Mouse (Mus musculus): Measurements from ENCODE around the gene Anks1. TPM values are rescaled to one million over a fixed set of nuclear protein-coding genes. Genes with fewer than 3 reads are reported as not detected.

Anks1 gene
- 22.5 and 23.7 TPM in 2 replicates for polyA plus RNA-seq (2014; fragmentation: Nextera tagmentation; extraction: Ambion mirVana)

DNA sequence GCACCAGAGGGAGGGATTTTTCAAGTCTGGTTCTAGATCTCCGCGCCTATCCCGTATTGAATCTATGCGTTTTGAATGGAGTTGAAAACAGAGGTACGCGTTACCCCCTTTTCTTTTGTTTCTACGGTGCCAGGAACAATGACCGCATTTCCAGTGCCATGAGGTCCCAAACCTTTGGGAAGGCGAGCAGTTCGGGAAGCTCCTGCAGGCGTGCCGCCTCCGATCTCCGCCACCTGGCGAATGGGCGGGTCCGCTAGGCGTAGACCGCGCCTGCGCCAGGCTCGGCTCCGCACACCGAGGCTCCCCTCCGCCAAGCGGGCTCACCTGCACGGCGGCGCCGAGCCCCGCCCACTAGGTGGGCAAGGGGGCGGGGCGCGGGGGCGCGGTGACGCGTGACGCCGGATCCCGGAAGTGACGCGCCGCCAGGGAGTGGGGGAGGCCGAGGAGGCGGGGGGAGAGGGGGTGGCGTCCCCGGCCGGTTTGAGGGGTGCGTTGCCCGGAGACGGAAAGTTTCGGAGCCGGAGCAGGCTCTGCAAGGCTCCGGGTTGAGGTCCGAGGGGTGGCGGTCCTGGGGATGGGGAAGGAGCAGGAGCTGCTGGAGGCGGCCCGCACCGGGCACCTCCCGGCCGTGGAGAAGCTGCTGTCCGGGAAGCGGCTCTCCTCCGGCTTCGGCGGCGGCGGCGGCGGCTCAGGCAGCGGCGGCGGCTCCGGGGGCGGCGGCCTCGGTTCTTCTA is at the start of gene Anks1:
Anks1 (plus strand) TSS at position 419 of the 734 bp plus-strand sequence.
- Histone ChIP-seq H3K4me1 (ENCODE audit: control insufficient read depth, insufficient read depth, low read length) (peaks cover 14% of the 10 kb centered on the region), H3K4me3 (ENCODE audit: low read depth, low read length) (peak within 1 kb of the TSS; percentile 81), H3K36me3 (ENCODE audit: control insufficient read depth, insufficient read depth, low read length) (no peaks in the 10 kb centered on the region), H3K27ac (ENCODE audit: low read depth, low read length) (peak within 1 kb of the TSS; percentile 51; the same call in 1 of the 2 replicates), H3K27me3 (ENCODE audit: control insufficient read depth, insufficient read depth, low read length) (no peaks in the 10 kb centered on the region), H3K9ac (ENCODE audit: low read length) (peak within 1 kb of the TSS; percentile 83), H3K4me2 (peak within 1 kb of the TSS; percentile 75), H3K9me3 (ENCODE audit: control insufficient read depth, low read length) (no peaks in the 10 kb centered on the region)
- WGBS, result under 1% methylated on average over 66 of the region's 78 CpGs
- DNase-seq (ENCODE audit: low spot score, missing footprints), result peak; percentile 99
- peak; percentile 86 for ATAC-seq (ENCODE audit: low FRiP score)

DNA sequence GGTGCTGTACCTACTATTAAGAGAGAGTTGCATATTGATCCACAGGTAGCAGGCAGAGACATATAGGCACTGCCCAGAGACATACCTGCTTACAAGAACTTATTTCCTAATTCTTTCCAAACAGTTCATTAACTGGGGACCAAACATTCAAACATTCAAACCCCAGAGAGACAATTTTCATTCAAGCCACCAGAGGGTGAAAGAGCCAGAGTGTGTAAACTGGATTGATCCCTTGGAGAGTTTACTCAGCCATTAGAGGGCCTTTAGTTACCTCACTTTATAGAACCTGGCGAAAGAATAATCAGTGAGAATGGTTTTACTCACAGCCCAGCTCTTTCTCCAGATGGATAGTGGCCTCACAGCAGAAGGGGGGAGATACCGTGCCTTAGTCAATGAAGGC is 43.6 kb upstream of the Anks1 start:
- WGBS, result 88% methylated on average over 2 of the region's 2 CpGs
- no peaks in the 10 kb centered on the region for H3K4me1 ChIP-seq (ENCODE audit: control insufficient read depth, insufficient read depth, low read length)
- H3K9ac ChIP-seq (ENCODE audit: low read length), result no peak overlapping the region
- ATAC-seq (ENCODE audit: low FRiP score) (no peak), DNase-seq (ENCODE audit: low spot score, missing footprints) (no peak)
- no peak overlapping the region for H3K27ac ChIP-seq (ENCODE audit: low read depth, low read length)
- H3K4me3 ChIP-seq (ENCODE audit: low read depth, low read length), result no peak overlapping the region
- H3K27me3 ChIP-seq (ENCODE audit: control insufficient read depth, insufficient read depth, low read length), result no peaks in the 10 kb centered on the region
- no peaks in the 10 kb centered on the region for H3K36me3 ChIP-seq (ENCODE audit: control insufficient read depth, insufficient read depth, low read length)
- H3K4me2 ChIP-seq, result no peak overlapping the region
- no peaks in the 10 kb centered on the region for H3K9me3 ChIP-seq (ENCODE audit: control insufficient read depth, low read length)

DNA sequence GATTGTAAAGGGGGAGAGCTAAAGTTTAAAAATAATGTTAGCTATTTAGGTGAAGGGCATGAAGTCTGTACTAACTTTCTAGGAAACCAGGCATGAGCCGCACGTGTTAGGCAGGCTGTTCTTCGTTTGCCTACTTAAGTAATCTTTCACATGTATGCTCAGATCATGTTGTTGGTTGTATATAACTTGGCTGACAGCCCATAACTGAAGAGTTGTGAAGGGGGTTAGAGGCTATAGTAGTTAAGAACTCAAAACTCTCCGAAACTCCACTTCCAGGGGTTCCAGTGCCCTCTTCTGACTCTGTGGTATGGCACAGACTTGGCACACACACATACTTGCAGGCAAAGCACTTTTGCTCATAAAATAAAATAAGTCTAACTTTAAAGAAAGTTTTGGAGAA is 42.4 kb upstream of the Anks1 start:
- H3K4me3 ChIP-seq (ENCODE audit: low read depth, low read length), result no peak overlapping the region
- H3K4me1 ChIP-seq (ENCODE audit: control insufficient read depth, insufficient read depth, low read length), result no peaks in the 10 kb centered on the region
- WGBS, result 94% methylated on average over 4 of the region's 4 CpGs
- H3K27me3 ChIP-seq (ENCODE audit: control insufficient read depth, insufficient read depth, low read length), result no peaks in the 10 kb centered on the region
- no peak overlapping the region for H3K9ac ChIP-seq (ENCODE audit: low read length)
- H3K4me2 ChIP-seq, result no peak overlapping the region
- H3K36me3 ChIP-seq (ENCODE audit: control insufficient read depth, insufficient read depth, low read length), result no peaks in the 10 kb centered on the region
- no peak overlapping the region for H3K27ac ChIP-seq (ENCODE audit: low read depth, low read length)
- no peaks in the 10 kb centered on the region for H3K9me3 ChIP-seq (ENCODE audit: control insufficient read depth, low read length)
- DNase-seq (ENCODE audit: low spot score, missing footprints) (no peak), ATAC-seq (ENCODE audit: low FRiP score) (no peak)

- Histone ChIP-seq H3K4me2 (no peak overlapping the region), H3K4me1 (ENCODE audit: control insufficient read depth, insufficient read depth, low read length) (no peaks in the 10 kb centered on the region), H3K4me3 (ENCODE audit: low read depth, low read length) (no peak overlapping the region), H3K27ac (ENCODE audit: low read depth, low read length) (no peak overlapping the region), H3K27me3 (ENCODE audit: control insufficient read depth, insufficient read depth, low read length) (no peaks in the 10 kb centered on the region), H3K36me3 (ENCODE audit: control insufficient read depth, insufficient read depth, low read length) (no peaks in the 10 kb centered on the region), H3K9ac (ENCODE audit: low read length) (no peak overlapping the region), H3K9me3 (ENCODE audit: control insufficient read depth, low read length) (no peaks in the 10 kb centered on the region)
- ATAC-seq (ENCODE audit: low FRiP score) (no peak), DNase-seq (ENCODE audit: low spot score, missing footprints) (no peak)
- WGBS, result 92% methylated on average over 3 of the region's 3 CpGs
These were observed 37.3 kb upstream of the Anks1 start for GRCm38 (mm10) chr17:27871851-27872250.

- Histone ChIP-seq H3K27me3 (ENCODE audit: control insufficient read depth, insufficient read depth, low read length) (no peaks in the 10 kb centered on the region), H3K4me3 (ENCODE audit: low read depth, low read length) (no peak overlapping the region), H3K36me3 (ENCODE audit: control insufficient read depth, insufficient read depth, low read length) (no peaks in the 10 kb centered on the region), H3K4me1 (ENCODE audit: control insufficient read depth, insufficient read depth, low read length) (no peaks in the 10 kb centered on the region), H3K27ac (ENCODE audit: low read depth, low read length) (no peak overlapping the region), H3K9ac (ENCODE audit: low read length) (no peak overlapping the region), H3K4me2 (no peak overlapping the region), H3K9me3 (ENCODE audit: control insufficient read depth, low read length) (no peaks in the 10 kb centered on the region)
- no peak for DNase-seq (ENCODE audit: low spot score, missing footprints)
- no peak for ATAC-seq (ENCODE audit: low FRiP score)
- WGBS, result 84% methylated on average over 3 of the region's 3 CpGs
These were observed 35.5 kb upstream of the Anks1 start for GRCm38 (mm10) chr17:27873583-27873982.

DNA sequence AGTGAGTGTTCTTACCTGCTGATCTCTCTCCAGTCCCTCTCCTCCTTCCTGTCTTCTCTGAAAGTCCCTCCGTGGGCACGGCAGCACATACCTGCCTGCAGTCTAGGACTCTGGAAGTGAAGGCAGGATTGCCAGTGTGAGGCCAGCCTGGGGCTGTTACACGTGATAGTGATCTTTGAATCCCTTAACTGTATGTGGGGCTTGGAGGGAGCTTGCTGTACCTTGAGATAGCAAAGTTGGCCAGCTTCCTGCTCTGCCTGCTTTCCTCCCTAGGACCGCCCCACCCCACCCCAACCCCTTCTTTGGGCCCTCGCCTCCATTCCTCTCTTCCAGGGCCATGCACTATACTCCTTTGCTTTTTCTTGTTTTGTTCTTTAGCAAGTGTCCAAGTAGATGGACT is 34.6 kb upstream of the Anks1 start:
- DNase-seq (ENCODE audit: low spot score, missing footprints) (no peak), ATAC-seq (ENCODE audit: low FRiP score) (no peak)
- Histone ChIP-seq H3K9me3 (ENCODE audit: control insufficient read depth, low read length) (no peaks in the 10 kb centered on the region), H3K27ac (ENCODE audit: low read depth, low read length) (no peak overlapping the region), H3K4me2 (no peak overlapping the region), H3K36me3 (ENCODE audit: control insufficient read depth, insufficient read depth, low read length) (no peaks in the 10 kb centered on the region), H3K9ac (ENCODE audit: low read length) (no peak overlapping the region), H3K4me3 (ENCODE audit: low read depth, low read length) (no peak overlapping the region), H3K27me3 (ENCODE audit: control insufficient read depth, insufficient read depth, low read length) (no peaks in the 10 kb centered on the region), H3K4me1 (ENCODE audit: control insufficient read depth, insufficient read depth, low read length) (no peaks in the 10 kb centered on the region)
- WGBS, result 77% methylated on average over 5 of the region's 5 CpGs

GRCm38 (mm10) chr17:27881518-27881917 is 27.6 kb upstream of the Anks1 start:
- no peaks in the 10 kb centered on the region for H3K9me3 ChIP-seq (ENCODE audit: control insufficient read depth, low read length)
- no peaks in the 10 kb centered on the region for H3K4me1 ChIP-seq (ENCODE audit: control insufficient read depth, insufficient read depth, low read length)
- H3K9ac ChIP-seq (ENCODE audit: low read length), result no peak overlapping the region
- DNase-seq (ENCODE audit: low spot score, missing footprints), result peak; percentile 84
- H3K4me2 ChIP-seq, result no peak overlapping the region
- no peaks in the 10 kb centered on the region for H3K27me3 ChIP-seq (ENCODE audit: control insufficient read depth, insufficient read depth, low read length)
- 71% methylated on average over 11 of the region's 11 CpGs for WGBS
- no peak overlapping the region for H3K27ac ChIP-seq (ENCODE audit: low read depth, low read length)
- peaks cover 6% of the 10 kb centered on the region; the same call in 1 of the 2 replicates for H3K36me3 ChIP-seq (ENCODE audit: control insufficient read depth, insufficient read depth, low read length)
- ATAC-seq (ENCODE audit: low FRiP score), result no peak
- H3K4me3 ChIP-seq (ENCODE audit: low read depth, low read length), result no peak overlapping the region

- H3K9ac ChIP-seq (ENCODE audit: low read length), result no peak overlapping the region
- H3K4me1 ChIP-seq (ENCODE audit: control insufficient read depth, insufficient read depth, low read length), result no peaks in the 10 kb centered on the region
- no peak overlapping the region for H3K27ac ChIP-seq (ENCODE audit: low read depth, low read length)
- H3K4me2 ChIP-seq, result no peak overlapping the region
- DNase-seq (ENCODE audit: low spot score, missing footprints) (no peak), ATAC-seq (ENCODE audit: low FRiP score) (no peak)
- no peaks in the 10 kb centered on the region for H3K27me3 ChIP-seq (ENCODE audit: control insufficient read depth, insufficient read depth, low read length)
- H3K4me3 ChIP-seq (ENCODE audit: low read depth, low read length), result no peak overlapping the region
- WGBS, result 87% methylated on average over 8 of the region's 8 CpGs
- H3K9me3 ChIP-seq (ENCODE audit: control insufficient read depth, low read length), result no peaks in the 10 kb centered on the region
- peaks cover 8% of the 10 kb centered on the region; the same call in 1 of the 2 replicates for H3K36me3 ChIP-seq (ENCODE audit: control insufficient read depth, insufficient read depth, low read length)
These were observed 26.0 kb upstream of the Anks1 start for GRCm38 (mm10) chr17:27883129-27883528.

GRCm38 (mm10) chr17:27883994-27884393 is 25.1 kb upstream of the Anks1 start:
- Histone ChIP-seq H3K9me3 (ENCODE audit: control insufficient read depth, low read length) (no peaks in the 10 kb centered on the region), H3K4me2 (no peak overlapping the region), H3K9ac (ENCODE audit: low read length) (no peak overlapping the region), H3K27me3 (ENCODE audit: control insufficient read depth, insufficient read depth, low read length) (no peaks in the 10 kb centered on the region), H3K27ac (ENCODE audit: low read depth, low read length) (no peak overlapping the region), H3K4me1 (ENCODE audit: control insufficient read depth, insufficient read depth, low read length) (no peaks in the 10 kb centered on the region), H3K36me3 (ENCODE audit: control insufficient read depth, insufficient read depth, low read length) (peaks cover 8% of the 10 kb centered on the region; the same call in 1 of the 2 replicates), H3K4me3 (ENCODE audit: low read depth, low read length) (no peak overlapping the region)
- ATAC-seq (ENCODE audit: low FRiP score) (no peak), DNase-seq (ENCODE audit: low spot score, missing footprints) (no peak)
- 96% methylated on average over 6 of the region's 6 CpGs for WGBS

Data from midbrain, embryonic 11.5 days (tissue).